ENCODE assay signal across 28 mouse cellular contexts in genomic region chr8:48774837-48775236, GRCm38 (mm10).
DNase-seq lines count a peak whose midpoint lies in the region; ATAC-seq and TF ChIP-seq lines count a peak whose summit lies in the region.
"Had no signal": no experiment of that assay in that cellular context is flagged by ENCODE, and none has a peak within 500 bp of the region (broad histone marks: within the 10 kb centered on the region; RNA-seq: fewer than 3 reads in every experiment).

No protein-coding gene starts in this region.

- no peak overlapping the region for H3K4me3 ChIP-seq in embryonic facial prominence, embryonic 11.5 days (ENCODE audit: low read depth, low read length)
- no peak overlapping the region for H3K4me3 ChIP-seq in embryonic facial prominence, embryonic 10.5 days
- H3K4me3 ChIP-seq in lung, postnatal 0 days (ENCODE audit: low read depth, low read length) = no peak overlapping the region
- H3K4me3 ChIP-seq in lung, adult 2 months (replicated peaks; ENCODE audit: extremely low read depth, low read depth, low read length) = no peak overlapping the region
- no peak overlapping the region for H3K4me3 ChIP-seq in neural tube, embryonic 15.5 days (replicated peaks)
- H3K4me3 ChIP-seq: embryonic facial prominence, embryonic 12.5 days; hindbrain, embryonic 13.5 days; liver, embryonic 15.5 days; lung, embryonic 15.5 days; myocyte; neural tube, embryonic 12.5 days had no signal

- H3K4me2 ChIP-seq in embryonic facial prominence, embryonic 11.5 days (ENCODE audit: low read depth, low read length) = no peak overlapping the region
- no peak overlapping the region for H3K4me2 ChIP-seq in lung, postnatal 0 days (replicated peaks; ENCODE audit: low read depth, low read length)
- H3K4me2 ChIP-seq in neural tube, embryonic 15.5 days = no peak overlapping the region
- H3K4me2 ChIP-seq: liver, embryonic 15.5 days; lung, embryonic 15.5 days had no signal

- peak; percentile 14; the same call in 1 of the 2 replicates for ATAC-seq in embryonic facial prominence, embryonic 11.5 days (replicated peaks; ENCODE audit: insufficient number of reproducible peaks, low FRiP score, low TSS enrichment, low read depth)
- no peak for ATAC-seq in lung, postnatal 0 days
- ATAC-seq in neural tube, embryonic 15.5 days (ENCODE audit: low FRiP score) = no peak
- ATAC-seq: intestine, postnatal 0 days had no signal

- TF ChIP-seq EP300 in lung, postnatal 0 days (IDR thresholded peaks at IDR 0.05) = no peak

- peak; percentile 51 for DNase-seq in embryonic facial prominence, embryonic 11.5 days (ENCODE audit: low spot score)
- no peak for DNase-seq in embryonic facial prominence, embryonic 10.5 days (ENCODE audit: low spot score)
- DNase-seq in lung, postnatal 0 days (ENCODE audit: low spot score) = peak; percentile 33
- DNase-seq in lung, adult 2 months = no peak
- peak; percentile 40 for DNase-seq in embryo, embryonic 10.5 days (ENCODE audit: low spot score)
- peak; percentile 42 for DNase-seq in retina, postnatal 1 day
- DNase-seq: adrenal gland, adult 8-10 months; cerebellum, adult 8-10 months; cerebellum, postnatal 36 days; gastrocnemius, postnatal 14 days; heart, postnatal 4 days; kidney, adult 9 months; kidney, postnatal 10 days; layer of hippocampus, postnatal 36 days; left cerebral cortex, postnatal 4 days; lung, postnatal 36 days; spleen, adult 18-20 months; thymus, postnatal 14 days had no signal

- no peak overlapping the region for H3K27ac ChIP-seq in embryonic facial prominence, embryonic 11.5 days (replicated peaks; ENCODE audit: low read depth, low read length)
- H3K27ac ChIP-seq in embryonic facial prominence, embryonic 10.5 days (replicated peaks) = no peak overlapping the region
- H3K27ac ChIP-seq in lung, postnatal 0 days (ENCODE audit: low read length) = no peak overlapping the region
- H3K27ac ChIP-seq in neural tube, embryonic 15.5 days (replicated peaks) = no peak overlapping the region
- H3K27ac ChIP-seq: hindbrain, embryonic 13.5 days; liver, embryonic 15.5 days; lung, embryonic 15.5 days; neural tube, embryonic 12.5 days had no signal

- H3K36me3 ChIP-seq in embryonic facial prominence, embryonic 11.5 days (replicated peaks; ENCODE audit: control insufficient read depth, insufficient read depth, low read depth, low read length) = no peaks in the 10 kb centered on the region
- H3K36me3 ChIP-seq in embryonic facial prominence, embryonic 10.5 days (replicated peaks) = no peaks in the 10 kb centered on the region
- no peaks in the 10 kb centered on the region for H3K36me3 ChIP-seq in lung, postnatal 0 days (ENCODE audit: insufficient read depth, low read length)
- H3K36me3 ChIP-seq in neural tube, embryonic 15.5 days = no peaks in the 10 kb centered on the region
- H3K36me3 ChIP-seq: embryonic facial prominence, embryonic 12.5 days; G1E; heart, embryonic 10.5 days; hindbrain, embryonic 13.5 days; liver, embryonic 15.5 days; lung, embryonic 15.5 days; neural tube, embryonic 12.5 days had no signal

- no peak for TF ChIP-seq CTCF in lung, postnatal 0 days (IDR thresholded peaks at IDR 0.05)
- TF ChIP-seq CTCF in lung, adult 2 months (IDR thresholded peaks at IDR 0.05; ENCODE audit: insufficient read depth, low read length) = no peak

- H3K4me1 ChIP-seq in embryonic facial prominence, embryonic 11.5 days (ENCODE audit: control insufficient read depth, insufficient read depth, low read length) = no peaks in the 10 kb centered on the region
- peaks cover 31% of the 10 kb centered on the region for H3K4me1 ChIP-seq in embryonic facial prominence, embryonic 10.5 days
- H3K4me1 ChIP-seq in lung, postnatal 0 days (ENCODE audit: insufficient read depth, low read depth, low read length) = no peaks in the 10 kb centered on the region
- H3K4me1 ChIP-seq in lung, adult 2 months (ENCODE audit: control insufficient read depth, insufficient read depth, low read length) = no peaks in the 10 kb centered on the region
- H3K4me1 ChIP-seq in neural tube, embryonic 15.5 days = peaks cover 9% of the 10 kb centered on the region; the same call in 1 of the 2 replicates
- H3K4me1 ChIP-seq: liver, embryonic 15.5 days; lung, embryonic 15.5 days had no signal

- H3K27me3 ChIP-seq in embryonic facial prominence, embryonic 11.5 days (ENCODE audit: control insufficient read depth, insufficient read depth, low read length) = no peaks in the 10 kb centered on the region
- H3K27me3 ChIP-seq in embryonic facial prominence, embryonic 10.5 days (replicated peaks; ENCODE audit: low read depth, poor library complexity, severe bottlenecking) = no peaks in the 10 kb centered on the region; the same call in 1 of the 2 replicates
- H3K27me3 ChIP-seq in lung, postnatal 0 days (replicated peaks; ENCODE audit: insufficient read depth, low read length) = 0 out of 2 replicates have a peak, but pooled peaks cover 11% of the 10 kb centered on the region
- no peaks in the 10 kb centered on the region for H3K27me3 ChIP-seq in neural tube, embryonic 15.5 days (replicated peaks)
- H3K27me3 ChIP-seq: embryonic facial prominence, embryonic 12.5 days; hindbrain, embryonic 13.5 days; liver, embryonic 15.5 days; neural tube, embryonic 12.5 days had no signal

- no peaks in the 10 kb centered on the region for H3K9me3 ChIP-seq in embryonic facial prominence, embryonic 11.5 days (replicated peaks; ENCODE audit: control insufficient read depth, low read length)
- 0 out of 2 replicates have a peak, but pooled peaks cover 5% of the 10 kb centered on the region for H3K9me3 ChIP-seq in embryonic facial prominence, embryonic 10.5 days
- no peaks in the 10 kb centered on the region for H3K9me3 ChIP-seq in lung, postnatal 0 days (ENCODE audit: low read length)
- H3K9me3 ChIP-seq in neural tube, embryonic 15.5 days (replicated peaks) = no peaks in the 10 kb centered on the region
- H3K9me3 ChIP-seq: embryonic facial prominence, embryonic 12.5 days; heart, embryonic 10.5 days; liver, embryonic 15.5 days; lung, embryonic 15.5 days; neural tube, embryonic 12.5 days had no signal

- WGBS in embryonic facial prominence, embryonic 11.5 days = 22% methylated on average over 4 of the region's 4 CpGs
- WGBS in embryonic facial prominence, embryonic 10.5 days = 28% methylated on average over 4 of the region's 4 CpGs
- WGBS in lung, postnatal 0 days = 46% methylated on average over 4 of the region's 4 CpGs
- 61% methylated on average over 4 of the region's 4 CpGs for WGBS in lung, adult 2 months
- WGBS in neural tube, embryonic 15.5 days = 53% methylated on average over 4 of the region's 4 CpGs

- TF ChIP-seq POLR2A in lung, adult 2 months (IDR thresholded peaks at IDR 0.05; ENCODE audit: borderline replicate concordance, extremely low read depth, low read depth, low read length) = no peak

- no peak overlapping the region for H3K9ac ChIP-seq in embryonic facial prominence, embryonic 11.5 days (replicated peaks; ENCODE audit: low read length)
- H3K9ac ChIP-seq in lung, postnatal 0 days (replicated peaks; ENCODE audit: low read depth) = no peak overlapping the region
- no peak overlapping the region for H3K9ac ChIP-seq in neural tube, embryonic 15.5 days (replicated peaks)
- H3K9ac ChIP-seq: embryonic facial prominence, embryonic 12.5 days; hindbrain, embryonic 13.5 days; liver, embryonic 15.5 days; lung, embryonic 15.5 days; neural tube, embryonic 12.5 days had no signal

Comparison
In these comparisons a context has a peak if more than half of its experiments do, and no peak if none do; other contexts are left out.
1. DNase-seq: peak in embryonic facial prominence, embryonic 11.5 days (single experiment), lung, postnatal 0 days (single experiment), embryo, embryonic 10.5 days (single experiment) and retina, postnatal 1 day (single experiment); none in embryonic facial prominence, embryonic 10.5 days (single experiment) and lung, adult 2 months (single experiment).